Mouse (Mus musculus): ENCODE results near the gene Otub1. TPM values are rescaled to one million over a fixed set of nuclear protein-coding genes. Genes with fewer than 3 reads are reported as not detected.

Otub1 gene
- polyA plus RNA-seq, 1 experiment from 2014 or later = 212 TPM

Other genes starting within 250 kb of the Otub1 start
- gene Ppp1r14b, start 231.3 kb downstream of the Otub1 start, polyA plus RNA-seq (2016; fragmentation: Nextera tagmentation; extraction: Ambion mirVana) = 169 and 191 TPM in 2 replicates
- gene Plcb3, start 229.8 kb downstream of the Otub1 start, polyA plus RNA-seq (2016; fragmentation: Nextera tagmentation; extraction: Ambion mirVana) = 26.1 and 31.9 TPM in 2 replicates
- gene Fkbp2, start 225.8 kb downstream of the Otub1 start, polyA plus RNA-seq (2016; fragmentation: Nextera tagmentation; extraction: Ambion mirVana) = 110 and 131 TPM in 2 replicates
- gene Vegfb, start 218.7 kb downstream of the Otub1 start, polyA plus RNA-seq (2016; fragmentation: Nextera tagmentation; extraction: Ambion mirVana) = 53.0 and 94.1 TPM in 2 replicates
- 24.6 and 29.5 TPM in 2 replicates for gene Dnajc4, start 213.7 kb downstream of the Otub1 start, polyA plus RNA-seq (2016; fragmentation: Nextera tagmentation; extraction: Ambion mirVana)
- gene Nudt22, start 210.2 kb downstream of the Otub1 start, polyA plus RNA-seq (2016; fragmentation: Nextera tagmentation; extraction: Ambion mirVana) = 23.9 and 25.2 TPM in 2 replicates
- 11.3 and 16.7 TPM in 2 replicates for gene Trpt1, start 210.2 kb downstream of the Otub1 start, polyA plus RNA-seq (2016; fragmentation: Nextera tagmentation; extraction: Ambion mirVana)
- gene Fermt3, start 186.8 kb downstream of the Otub1 start, polyA plus RNA-seq (2016; fragmentation: Nextera tagmentation; extraction: Ambion mirVana) = 10.6 and 22.7 TPM in 2 replicates
- 320 and 388 TPM in 2 replicates for gene Stip1, start 166.3 kb downstream of the Otub1 start, polyA plus RNA-seq (2016; fragmentation: Nextera tagmentation; extraction: Ambion mirVana)
- 8.0 and 12.4 TPM in 2 replicates for gene Macrod1, start 149.5 kb downstream of the Otub1 start, polyA plus RNA-seq (2016; fragmentation: Nextera tagmentation; extraction: Ambion mirVana)
- gene Flrt1, start 100.6 kb downstream of the Otub1 start, polyA plus RNA-seq (2016; fragmentation: Nextera tagmentation; extraction: Ambion mirVana) = 0.53 and 1.0 TPM in 2 replicates
- 1,294 and 1,907 TPM in 2 replicates for gene Cox8a, start 11.3 kb upstream of the Otub1 start, polyA plus RNA-seq (2016; fragmentation: Nextera tagmentation; extraction: Ambion mirVana)
- gene Naa40, start 34.9 kb upstream of the Otub1 start, polyA plus RNA-seq (2016; fragmentation: Nextera tagmentation; extraction: Ambion mirVana) = 67.6 and 72.8 TPM in 2 replicates
- gene Rcor2, start 61.0 kb upstream of the Otub1 start, polyA plus RNA-seq (2016; fragmentation: Nextera tagmentation; extraction: Ambion mirVana) = 18.5 and 27.1 TPM in 2 replicates
- gene Mark2, start 135.5 kb upstream of the Otub1 start, polyA plus RNA-seq (2016; fragmentation: Nextera tagmentation; extraction: Ambion mirVana) = 37.4 and 50.6 TPM in 2 replicates
- gene Spindoc, start 176.7 kb upstream of the Otub1 start, polyA plus RNA-seq (2016; fragmentation: Nextera tagmentation; extraction: Ambion mirVana) = 26.8 and 35.5 TPM in 2 replicates
- 3.1 and 5.1 TPM in 2 replicates for gene 2700081O15Rik, start 211.3 kb upstream of the Otub1 start, polyA plus RNA-seq (2016; fragmentation: Nextera tagmentation; extraction: Ambion mirVana)